Mouse (Mus musculus) ovary, postnatal 14 days (tissue): Measurements from ENCODE around the gene Gm20671.
"Not testable (repeated sequence)": the region's sequence is repeated elsewhere in the genome, so short reads cannot be mapped to it uniquely, and the experiment has no call there.

Source experiments
- DNase-seq: peaks from one replicate; pipeline ENCODE4 v3.0.0; 2022; ENCODE audit warnings: low spot score

Gene Gm20671

DNA sequence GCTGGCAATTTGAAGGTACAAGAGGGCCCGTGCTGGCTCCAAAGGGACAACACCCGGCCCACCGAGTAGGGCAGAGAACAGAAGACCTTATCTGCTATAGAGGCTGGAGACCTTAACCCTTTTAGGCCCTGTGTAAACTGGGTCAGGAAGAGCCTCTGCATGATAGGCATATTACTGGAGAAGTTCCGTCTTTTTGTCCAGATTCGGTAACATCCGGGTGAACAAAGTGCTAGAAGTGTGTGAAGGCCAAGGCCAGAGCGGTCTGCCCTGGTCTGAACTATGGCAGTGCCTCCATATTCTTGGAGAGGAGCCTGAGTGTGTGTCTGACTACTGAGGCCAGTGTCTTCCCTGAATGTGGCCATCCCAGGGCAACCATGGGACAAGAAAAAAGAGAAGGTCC is at the start of gene Gm20671:
Gm20671 (minus strand) TSS at position 101 of the 400 bp plus-strand sequence.
- DNase-seq, result no peak

DNA sequence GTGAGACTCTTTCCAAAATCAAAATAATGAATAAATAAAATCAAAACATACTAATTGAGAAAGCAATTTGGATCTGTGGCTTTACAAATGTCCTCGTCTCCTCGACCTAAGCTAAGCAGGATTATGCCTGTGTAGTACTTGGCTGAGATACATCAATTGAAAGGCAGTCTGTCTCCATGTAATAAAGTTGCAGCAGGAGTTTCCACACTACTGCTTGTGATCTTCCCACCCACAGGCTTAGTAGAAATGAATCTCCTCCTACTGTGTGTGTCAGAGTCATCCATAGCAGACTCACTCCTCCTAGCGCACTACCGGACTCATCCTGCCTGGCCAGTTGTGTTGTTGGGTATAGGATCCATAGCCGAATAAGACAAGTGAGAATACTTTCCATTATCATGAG is 45.4 kb upstream of the Gm20671 start:
- no peak for DNase-seq

DNA sequence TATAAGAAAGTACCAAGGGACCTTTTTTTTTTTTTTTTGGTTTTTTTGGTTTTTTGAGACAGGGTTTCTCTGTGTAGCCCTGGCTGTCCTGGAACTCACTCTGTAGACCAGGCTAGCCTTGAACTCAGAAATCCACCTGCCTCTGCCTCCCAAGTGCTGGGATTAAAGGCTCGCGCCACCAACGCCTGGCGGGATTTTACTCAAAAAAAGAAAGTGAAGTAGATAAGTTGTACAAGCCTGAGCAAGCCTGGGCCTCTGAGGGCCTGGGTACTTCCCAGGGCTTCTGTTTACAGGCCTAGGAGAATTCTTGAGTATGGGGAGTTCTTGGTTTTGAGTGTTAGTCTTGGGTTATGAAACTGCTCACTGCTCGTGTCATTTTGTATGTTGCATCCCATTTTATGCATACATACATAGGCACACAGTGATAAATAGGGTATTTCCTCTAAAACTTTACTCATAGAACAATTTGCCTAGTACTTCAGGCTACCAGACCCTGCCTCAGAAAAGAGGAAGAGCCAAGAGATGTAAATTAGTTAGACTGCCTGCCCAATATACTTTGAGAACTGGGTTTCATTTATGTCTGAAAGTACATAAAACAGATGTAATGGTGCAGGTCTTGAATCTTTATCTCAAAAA is 42.6 kb upstream of the Gm20671 start:
- no peak for DNase-seq

DNA sequence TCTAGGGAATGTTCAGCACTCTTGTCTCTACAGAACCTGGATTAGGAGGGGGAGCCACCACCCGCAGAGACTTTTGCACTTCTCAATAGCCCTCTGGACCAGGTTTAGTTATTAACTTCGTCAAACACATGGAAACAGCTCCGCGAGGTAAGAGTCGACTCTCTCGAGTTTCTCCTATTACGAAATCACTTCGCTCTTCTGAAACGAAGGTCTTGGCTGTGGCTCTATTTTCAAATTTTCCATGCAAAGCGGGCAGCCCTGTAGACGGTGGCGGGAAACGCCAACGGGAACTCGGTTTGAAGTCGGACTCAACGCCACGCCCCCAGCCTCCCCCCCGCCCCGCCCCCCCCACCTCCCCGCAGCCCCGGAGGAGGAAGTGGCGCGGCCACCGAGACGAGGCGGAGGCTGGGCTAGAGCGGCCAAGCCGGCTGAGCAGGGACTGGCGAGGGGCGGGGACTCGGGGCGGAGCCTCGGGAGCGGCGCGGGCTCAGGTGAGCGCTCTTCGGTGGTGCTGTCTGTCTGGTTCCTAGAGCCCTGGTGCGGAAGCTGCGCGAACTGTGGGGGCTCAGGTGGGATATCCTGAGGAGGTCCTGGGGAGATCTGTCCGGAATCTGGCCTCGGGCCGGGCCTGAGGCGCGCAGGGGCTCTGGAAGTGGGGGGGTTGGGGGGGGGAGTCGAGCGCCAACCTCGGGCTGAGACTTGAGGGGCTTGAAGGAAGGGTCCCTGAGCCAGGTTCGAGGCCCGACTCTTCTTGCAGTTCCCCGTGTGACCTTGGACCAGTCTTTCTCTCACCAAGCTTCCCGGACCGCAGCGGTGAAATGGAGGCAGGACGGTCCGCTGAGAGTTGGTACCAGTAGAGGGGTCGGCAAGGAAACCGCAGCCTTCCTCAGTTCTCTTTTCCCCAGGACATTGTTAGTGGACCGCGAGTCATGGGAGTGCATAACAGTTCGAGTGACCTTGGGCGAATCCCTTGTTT is 36.6 kb upstream of the Gm20671 start, which contains the start of gene Depdc5:
Depdc5 (plus strand) TSS at position 449 of the 976 bp plus-strand sequence.
- DNase-seq, result peak; percentile 88

DNA sequence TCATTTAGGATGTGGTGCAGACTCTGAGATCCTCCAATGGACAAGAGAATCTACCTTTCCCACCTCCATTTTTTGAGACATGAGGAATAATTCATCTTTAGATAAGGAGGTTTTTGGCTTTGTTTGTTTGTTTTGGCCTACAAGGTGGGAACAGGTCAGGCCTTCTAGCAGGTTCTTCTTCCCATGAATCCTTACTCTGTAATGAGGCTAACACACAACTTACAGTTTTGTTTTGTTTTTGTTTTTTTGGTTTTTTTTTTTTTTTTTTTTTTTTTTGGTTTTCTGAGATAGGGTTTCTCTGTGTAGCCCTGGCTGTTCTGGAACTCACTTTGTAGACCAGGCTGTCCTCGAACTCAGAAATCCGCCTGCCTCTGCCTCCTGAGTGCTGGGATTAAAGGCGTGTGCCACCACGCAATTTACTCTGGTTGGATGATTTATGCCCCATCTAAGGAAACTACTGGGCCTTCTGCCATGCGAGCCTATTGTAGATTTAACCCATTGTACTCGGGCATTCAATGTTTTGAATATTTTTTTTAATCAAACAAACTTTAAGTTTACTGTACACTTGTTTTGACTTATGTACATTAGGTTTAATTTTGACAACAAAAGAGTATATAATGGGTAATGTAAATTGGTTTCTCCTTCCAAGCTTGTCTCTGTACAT is 35.7 kb upstream of the Gm20671 start:
- DNase-seq, result no peak

DNA sequence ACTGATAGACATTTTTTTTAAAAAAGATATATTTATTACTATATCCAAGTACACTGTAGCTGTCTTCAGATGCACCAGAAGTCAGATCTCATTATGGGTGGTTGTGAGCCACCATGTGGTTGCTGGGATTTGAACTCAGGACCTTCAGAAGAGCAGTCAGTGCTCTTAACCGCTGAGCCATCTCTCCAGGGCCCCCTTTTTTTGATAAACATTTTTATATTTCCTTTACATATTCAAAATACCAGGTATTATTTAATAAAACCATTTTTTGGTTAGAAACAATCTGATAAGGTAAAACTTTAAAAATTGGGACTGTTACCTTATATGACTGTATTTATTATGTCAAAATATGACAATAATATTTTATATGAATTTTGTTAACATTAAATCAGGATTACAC is 34.2 kb upstream of the Gm20671 start:
- no peak for DNase-seq

DNA sequence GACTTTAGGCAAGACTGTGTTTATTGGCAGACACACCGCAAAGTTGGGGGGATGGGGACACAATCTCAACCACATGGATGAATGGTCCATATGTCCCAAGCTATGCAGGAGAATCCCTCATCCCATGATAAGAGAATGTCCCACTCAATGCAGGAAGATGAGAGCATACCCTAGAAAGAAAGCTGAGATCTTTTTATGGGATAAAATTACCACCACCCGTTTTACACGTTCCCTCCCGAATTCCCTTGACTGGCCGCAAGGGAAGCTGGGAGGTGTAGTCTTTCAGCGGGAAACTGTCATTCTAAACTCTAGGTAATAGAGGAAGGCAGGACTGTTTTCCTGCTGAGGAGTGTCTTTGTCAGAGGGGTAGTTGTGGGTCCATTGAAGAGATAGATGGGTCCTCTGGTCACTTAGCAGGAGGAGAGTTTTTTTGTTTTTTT is 30.9 kb upstream of the Gm20671 start:
- DNase-seq, result peak; percentile 18

DNA sequence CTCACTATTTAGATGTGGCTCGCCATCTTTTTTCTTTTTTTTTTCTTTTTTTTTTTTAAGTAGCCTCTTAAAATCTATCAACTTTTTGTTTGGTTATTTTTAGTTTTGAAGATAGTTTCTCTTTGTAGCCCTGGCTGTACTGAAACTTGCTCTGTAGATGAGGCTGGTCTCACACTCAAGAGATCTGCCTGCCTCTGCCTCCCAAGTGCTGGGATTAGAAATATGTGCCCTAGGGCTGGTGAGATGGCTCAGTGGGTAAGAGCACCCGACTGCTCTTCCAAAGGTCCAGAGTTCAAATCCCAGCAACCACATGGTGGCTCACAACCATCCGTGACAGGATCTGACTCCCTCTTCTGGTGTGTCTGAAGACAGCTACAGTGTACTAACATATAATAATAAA is 28.4 kb upstream of the Gm20671 start:
- not testable (repeated sequence) for DNase-seq

DNA sequence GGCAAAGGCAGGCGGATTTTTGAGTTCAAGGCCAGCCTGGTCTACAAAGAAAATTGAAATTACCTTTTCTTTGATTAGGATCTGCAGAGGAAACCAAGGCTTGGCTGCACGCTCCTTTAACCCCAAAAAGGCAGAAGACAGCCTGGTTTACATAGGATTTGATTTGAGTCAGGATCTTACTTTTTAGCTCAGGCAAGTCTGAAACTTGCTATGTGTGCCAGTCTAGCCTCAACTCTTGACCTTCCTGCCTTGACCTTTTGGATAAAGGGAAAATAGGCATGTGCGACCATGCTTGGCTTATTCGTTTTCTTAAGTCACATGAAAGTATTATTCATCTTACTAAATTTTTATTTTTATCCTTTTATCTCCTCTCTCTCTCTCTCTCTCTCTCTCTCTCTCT is 27.9 kb upstream of the Gm20671 start:
- no peak for DNase-seq

DNA sequence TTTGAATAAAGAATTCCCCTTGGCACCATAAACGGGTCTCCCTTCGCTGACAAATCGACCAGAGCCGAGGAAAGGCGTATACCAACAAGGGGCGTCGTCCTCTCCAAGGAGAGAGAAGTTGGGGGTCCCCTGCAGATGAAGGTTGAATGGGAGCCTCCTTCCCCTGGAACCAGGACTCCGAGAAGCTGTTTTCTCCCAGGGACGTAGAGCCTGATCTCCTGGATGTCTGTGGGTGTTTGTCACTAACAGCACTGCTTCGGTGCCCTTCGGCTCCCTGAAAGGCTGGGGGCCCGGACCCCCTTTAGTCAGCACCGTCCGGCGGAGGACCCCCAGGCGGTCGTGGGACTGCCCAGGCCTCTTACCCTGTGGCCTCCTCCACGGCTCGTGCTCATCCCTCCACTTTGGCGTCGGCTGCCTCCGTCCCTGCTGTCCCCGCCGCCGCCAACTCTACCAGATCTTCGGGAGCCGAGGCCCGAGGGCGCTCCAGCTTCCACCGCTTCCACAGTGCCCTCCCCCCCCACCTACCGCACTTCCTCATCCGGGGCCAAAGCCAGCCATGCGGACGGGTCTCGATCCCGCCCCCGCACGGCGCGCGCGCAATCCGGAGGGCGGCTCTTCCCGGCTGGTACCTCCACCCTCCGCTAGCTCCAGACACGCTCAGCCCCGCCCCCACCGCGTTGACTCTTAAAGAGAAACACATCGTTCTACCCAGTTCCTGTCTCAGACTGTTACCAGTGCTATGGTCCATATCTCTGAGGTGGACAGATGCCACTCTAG is 27.0 kb upstream of the Gm20671 start, which contains the start of gene Prr14l:
Prr14l (minus strand) TSS at position 526 of the 777 bp plus-strand sequence.
- peak; percentile 100 for DNase-seq

DNA sequence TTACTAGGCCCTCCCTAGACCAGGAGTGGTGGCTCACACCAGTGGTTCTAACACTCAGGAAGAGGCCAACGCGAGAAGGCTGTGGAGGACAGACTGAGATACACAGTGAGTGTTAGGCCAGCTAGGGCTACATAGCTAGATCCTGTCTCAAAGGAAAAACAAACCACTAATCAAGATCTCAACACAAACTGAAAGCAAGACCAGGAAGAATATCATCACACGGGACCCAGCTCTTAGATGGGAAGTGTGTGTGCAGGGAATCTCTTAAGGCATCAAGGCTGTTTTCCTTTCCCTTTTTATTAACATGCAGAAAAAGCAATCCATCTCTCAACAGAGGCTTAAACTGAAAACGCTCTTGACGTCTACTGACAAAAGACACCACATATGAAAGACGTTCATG is 25.1 kb upstream of the Gm20671 start:
- DNase-seq, result no peak

DNA sequence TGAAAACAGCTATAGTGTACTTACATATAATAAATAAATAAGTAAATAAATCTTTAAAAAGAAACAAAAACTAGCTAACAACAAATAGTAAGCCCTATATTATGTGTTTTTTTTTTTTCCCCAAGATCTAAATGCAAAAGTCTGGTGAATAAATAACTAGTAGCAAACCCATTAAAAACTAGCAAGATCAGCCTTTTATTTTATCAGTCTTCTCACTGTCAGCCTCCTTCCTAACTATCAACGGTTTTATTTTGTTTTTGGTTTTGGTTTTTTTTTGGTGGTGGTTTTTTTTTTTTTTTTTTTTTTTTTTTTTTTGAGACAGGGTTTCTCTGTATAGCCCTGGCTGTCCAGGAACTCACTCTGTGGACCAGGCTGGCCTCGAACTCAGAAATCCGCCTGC is 22.7 kb upstream of the Gm20671 start:
- not testable (repeated sequence) for DNase-seq

DNA sequence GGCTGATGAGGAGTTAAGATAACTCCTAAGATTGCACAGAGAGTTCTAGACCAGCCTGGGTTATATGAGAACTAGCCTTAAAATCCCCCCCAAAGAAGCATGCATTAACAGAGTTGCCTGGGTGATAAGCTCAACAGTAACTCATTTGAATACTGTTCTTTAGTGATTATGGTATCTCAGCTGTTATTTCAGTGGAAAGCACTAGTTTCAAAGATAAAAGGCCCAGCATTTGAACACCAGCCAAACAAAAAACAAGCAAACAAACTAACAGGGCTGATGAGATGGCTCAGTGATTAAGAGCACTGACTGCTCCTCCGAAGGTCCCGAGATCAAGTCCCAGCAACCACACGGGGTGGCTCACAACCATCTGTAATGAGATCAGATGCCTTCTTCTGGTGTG is 22.3 kb upstream of the Gm20671 start:
- no peak for DNase-seq

DNA sequence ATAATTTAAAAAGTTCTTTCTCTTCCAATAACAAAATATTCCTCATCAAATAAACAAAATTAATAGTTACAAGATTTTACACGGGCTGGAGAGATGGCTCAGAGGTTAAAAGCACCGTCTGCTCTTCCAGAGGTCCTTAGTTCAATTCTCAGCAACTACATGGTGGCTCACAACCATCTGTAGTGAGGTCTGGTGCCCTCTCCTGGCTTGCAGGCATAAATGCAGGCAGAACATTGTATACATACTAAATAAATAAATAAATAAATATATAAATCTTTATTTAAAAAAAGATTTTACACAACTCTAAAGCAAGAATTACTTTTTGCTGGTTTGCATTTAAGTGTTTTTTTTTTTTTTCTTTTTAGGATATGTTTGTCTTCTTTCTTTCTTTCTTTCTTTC is 13.1 kb upstream of the Gm20671 start:
- DNase-seq, result no peak

DNA sequence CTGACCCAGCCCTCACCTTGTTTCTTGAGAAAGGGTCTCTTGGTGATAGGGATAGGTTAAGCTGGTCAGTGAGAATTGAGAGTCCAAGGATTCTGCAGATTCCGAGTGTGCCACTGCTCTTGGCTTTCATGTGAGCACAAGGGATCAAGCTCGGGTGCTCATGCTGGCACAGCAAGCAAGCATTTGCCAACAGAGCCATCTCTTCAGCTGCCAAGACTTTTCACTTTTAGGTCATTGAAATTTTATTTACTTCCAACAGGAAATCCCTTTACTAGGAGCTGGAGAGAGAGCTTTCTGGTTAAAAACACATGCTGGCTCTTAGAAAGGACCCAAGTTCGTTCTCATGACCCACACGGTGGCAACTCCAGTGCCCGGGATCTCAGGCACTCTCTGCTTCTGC is 10.1 kb upstream of the Gm20671 start:
- DNase-seq, result no peak

DNA sequence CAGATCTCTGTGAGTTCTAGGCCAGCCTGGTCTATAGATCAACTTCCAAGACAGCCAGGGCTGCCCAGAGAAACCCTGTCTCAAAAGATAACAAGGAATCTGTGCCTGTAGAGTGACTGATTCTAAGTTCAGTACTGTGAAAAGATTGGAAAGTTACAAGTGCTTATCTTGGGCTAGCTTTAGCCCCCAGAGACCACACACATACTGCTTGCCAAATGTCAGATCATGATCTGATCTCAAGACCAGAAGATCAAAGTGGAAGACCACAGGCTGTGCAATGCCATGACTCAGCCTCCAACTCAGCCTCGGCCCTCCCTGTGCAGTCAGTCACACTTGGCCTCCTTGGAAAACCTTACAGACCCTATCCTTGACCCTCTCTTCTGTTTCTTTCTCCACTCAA is 7.6 kb upstream of the Gm20671 start:
- no peak for DNase-seq

DNA sequence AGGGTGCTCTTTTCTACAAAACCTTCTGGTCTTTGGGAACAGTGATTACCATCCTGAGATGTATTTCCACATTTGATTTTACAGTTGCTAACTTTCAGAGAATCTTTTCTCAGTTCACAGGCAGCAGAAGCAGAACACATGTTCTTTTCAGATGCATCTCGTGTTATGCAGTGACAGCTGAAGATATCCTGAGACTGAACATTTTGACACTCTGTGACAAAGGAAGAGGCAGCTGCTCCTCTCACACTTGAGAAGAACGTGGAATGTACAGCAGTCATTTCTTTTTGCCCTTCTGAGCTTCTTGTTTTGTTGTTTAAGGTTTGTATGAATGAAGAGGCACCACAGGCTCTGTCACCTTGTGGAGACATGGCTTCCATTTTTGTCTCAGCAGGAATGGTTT is 3.1 kb upstream of the Gm20671 start:
- DNase-seq, result no peak

DNA sequence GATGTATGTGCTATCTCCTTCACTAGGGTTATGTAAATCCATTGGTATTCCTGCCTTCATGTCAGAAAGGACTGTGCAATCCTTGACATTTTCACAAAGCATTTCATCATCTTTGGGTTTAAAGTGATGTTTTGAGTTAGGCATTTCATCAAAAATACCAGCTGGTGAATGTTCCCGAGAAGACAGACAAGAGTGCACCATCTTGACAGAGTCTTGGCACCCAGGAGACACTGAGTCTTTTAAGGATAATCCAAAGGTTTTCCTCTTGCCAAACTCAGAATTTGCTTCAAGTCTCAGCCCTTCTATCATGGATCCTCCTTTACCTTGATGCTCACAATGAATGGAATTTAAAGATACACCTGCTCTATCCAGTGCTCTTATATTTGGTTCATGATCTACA is 1.9 kb upstream of the Gm20671 start:
- not testable (repeated sequence) for DNase-seq

DNA sequence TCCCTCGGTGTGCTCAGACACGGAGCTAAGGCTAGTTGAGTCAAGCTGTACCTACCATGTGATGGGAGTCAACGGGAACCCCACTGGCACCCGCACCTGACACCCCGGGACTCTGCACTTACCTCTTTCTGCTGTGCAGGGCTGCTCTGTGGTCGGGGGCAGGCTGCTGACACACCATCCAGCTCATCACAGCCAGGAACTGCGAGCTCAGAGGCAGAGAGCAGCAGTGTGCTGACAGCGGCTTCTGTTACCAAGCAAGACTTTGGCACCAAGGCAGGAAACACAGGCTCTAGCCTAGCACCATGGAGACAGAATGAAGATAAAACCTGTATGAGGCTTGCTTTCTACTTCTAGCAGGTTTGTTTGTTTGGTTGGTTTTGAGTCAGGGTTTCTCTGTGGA is 6.4 kb downstream of the Gm20671 start:
- DNase-seq, result no peak

DNA sequence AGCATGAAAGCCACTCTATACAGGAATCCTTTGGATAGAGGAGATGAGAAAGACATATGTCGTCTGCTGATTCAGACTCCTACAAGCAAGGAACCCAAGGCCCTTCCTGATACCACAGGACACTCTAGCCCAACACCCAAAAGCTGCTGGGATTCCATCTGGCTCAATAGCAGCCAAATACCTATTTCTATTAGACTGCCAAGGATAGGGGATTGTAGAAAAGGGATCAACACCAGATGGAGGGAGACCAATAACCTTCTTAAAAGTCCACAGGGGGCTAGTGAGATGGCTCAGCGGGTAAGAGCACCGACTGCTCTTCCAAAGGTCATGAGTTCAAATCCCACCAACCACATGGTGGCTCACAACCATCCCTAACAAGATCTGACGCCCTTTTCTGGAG is 11.5 kb downstream of the Gm20671 start:
- DNase-seq, result no peak

DNA sequence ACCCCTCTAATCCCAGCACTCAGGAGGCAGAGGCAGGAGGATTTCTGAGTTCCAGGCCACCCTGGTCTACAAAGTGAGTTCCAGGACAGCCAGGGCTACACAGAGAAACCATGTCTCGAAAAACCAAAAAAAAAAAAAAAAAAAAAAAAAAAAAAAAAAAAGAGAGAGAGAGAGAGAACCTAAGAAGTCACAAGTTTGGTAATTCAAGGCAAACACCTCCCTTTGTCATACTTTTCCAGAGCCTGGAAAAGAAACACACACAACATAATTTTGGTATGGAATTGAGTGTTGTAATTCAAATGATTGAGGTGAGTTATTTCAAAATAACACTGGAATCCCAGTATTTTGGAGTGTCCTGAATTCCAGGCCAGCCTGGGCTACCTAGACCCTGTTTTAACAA is 40.5 kb downstream of the Gm20671 start:
- not testable (repeated sequence) for DNase-seq
